Mouse (Mus musculus): Measurements from ENCODE around the gene Bpifc.

DNA sequence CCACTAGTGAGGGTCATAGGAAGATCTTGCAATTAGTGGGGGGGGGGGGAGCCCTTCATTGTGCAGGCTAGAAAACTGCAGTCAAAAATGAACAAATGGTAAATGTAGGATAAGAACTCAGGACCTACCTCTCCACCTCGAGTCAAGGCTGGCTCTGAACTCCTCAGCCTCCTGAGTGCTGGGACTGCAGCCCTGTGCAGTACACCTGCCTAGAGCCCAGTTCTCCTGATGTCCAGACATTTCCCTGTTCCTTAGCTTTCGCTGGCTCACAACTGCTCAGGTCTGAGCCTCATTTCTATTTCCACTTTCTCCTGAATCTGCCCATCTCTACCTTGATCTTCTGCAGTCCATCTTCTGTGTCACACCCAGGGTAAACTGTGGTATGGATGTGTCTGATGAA, 45.2 kb downstream of the Bpifc start:
- TF ChIP-seq POLR2A (IDR thresholded peaks at IDR 0.05; ENCODE audit: insufficient read length, low read depth) (no peak), MYOG (IDR thresholded peaks at IDR 0.05; ENCODE audit: control insufficient read depth in 1 of 3, insufficient read depth in 1 of 3, insufficient read length in 2 of 3, low read depth in 2 of 3) (no peak), CEBPB (IDR thresholded peaks at IDR 0.05; ENCODE audit: insufficient read depth, poor library complexity, severe bottlenecking) (no peak), MAX (IDR thresholded peaks at IDR 0.05; ENCODE audit: low read depth) (no peak), TCF12 (IDR thresholded peaks at IDR 0.05; ENCODE audit: insufficient read depth, poor library complexity, severe bottlenecking) (no peak), USF1 (IDR thresholded peaks at IDR 0.05; ENCODE audit: low read depth) (no peak), POLR2AphosphoS2 (IDR thresholded peaks at IDR 0.05; ENCODE audit: insufficient read length, low read depth) (no peak), MYOD1 (IDR thresholded peaks at IDR 0.05; ENCODE audit: control insufficient read depth in 1 of 3, insufficient read length in 2 of 3, low read depth in 2 of 3) (no peak), SRF (IDR thresholded peaks at IDR 0.05; ENCODE audit: control insufficient read depth, insufficient read length, low read depth) (no peak), E2F4 (IDR thresholded peaks at IDR 0.05; ENCODE audit: insufficient read depth) (no peak), TCF3 (IDR thresholded peaks at IDR 0.05; ENCODE audit: insufficient read length, low read depth) (no peak)
